8 mouse cellular contexts compared by ENCODE assay signal in the genomic region with DNA sequence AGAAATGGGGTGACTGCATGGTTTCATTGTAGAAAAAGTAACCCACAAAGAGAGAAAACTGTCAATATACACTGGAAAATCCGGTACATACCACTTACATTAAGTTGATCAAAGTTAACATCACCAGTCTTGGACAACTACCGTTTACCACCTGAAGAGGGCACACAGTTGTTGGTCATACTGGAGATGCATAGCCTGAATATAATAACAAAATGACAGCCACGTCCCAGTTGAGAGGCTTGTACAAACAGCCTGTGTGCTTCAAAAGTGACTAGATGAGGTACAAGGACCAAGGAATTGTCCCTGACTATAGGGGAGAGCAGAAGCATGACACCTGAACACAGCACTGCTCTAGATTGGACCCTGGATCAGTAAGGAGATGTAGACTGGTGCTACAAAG. TPM values are rescaled to one million over a fixed set of nuclear protein-coding genes. Genes with fewer than 3 reads are reported as not detected.
DNase-seq lines count a peak whose midpoint lies in the region; ATAC-seq and TF ChIP-seq lines count a peak whose summit lies in the region.

No protein-coding gene starts in this region.

- no peaks in the 10 kb centered on the region for H3K36me3 ChIP-seq in heart, adult 2 months (ENCODE audit: control insufficient read depth, insufficient read depth, low read length)
- H3K36me3 ChIP-seq in CH12.LX (replicated peaks in 1 of 2; ENCODE audit: control insufficient read depth in 1 of 2, insufficient read depth in 1 of 2, low read length in 1 of 2), result peaks cover 2 to 27% of the 10 kb centered on the region in 2 experiments
- H3K36me3 ChIP-seq in kidney, postnatal 0 days (ENCODE audit: insufficient read depth, low read length), result no peaks in the 10 kb centered on the region

- TF ChIP-seq RAD21 in CH12.LX (IDR thresholded peaks at IDR 0.05; ENCODE audit: low read depth, low read length), result peak; percentile 95

- no peak for ATAC-seq in kidney, postnatal 0 days (replicated peaks; ENCODE audit: low FRiP score, low read depth)
- peak; percentile 76 for ATAC-seq in megakaryocyte-erythroid progenitor cell, adult 5-6 weeks (replicated peaks; ENCODE audit: low FRiP score, low TSS enrichment, poor library complexity, severe bottlenecking)

- no peak overlapping the region for H3K4me2 ChIP-seq in CH12.LX (ENCODE audit: insufficient read depth, low read depth, poor library complexity, severe bottlenecking)
- H3K4me2 ChIP-seq in kidney, postnatal 0 days (ENCODE audit: low read length), result no peak overlapping the region

- dilution Hi-C loops in CH12.LX (cut with MboI; ENCODE audit: extremely low pct_ligation_motif_present, extremely low pct_unique_long_range_greater_than_20kb, low sequenced_read_pairs), result no loop called here

- DNase-seq in heart, adult 2 months, result peak in 1 of 2 experiments; percentile 44
- DNase-seq in heart, postnatal 25 days (ENCODE audit: low spot score), result no peak
- DNase-seq in CH12.LX (ENCODE audit: extremely low read depth), result peak; percentile 82
- peak; percentile 26 to 41 for DNase-seq in cerebellum, adult 18-20 months
- peak; percentile 63 for DNase-seq in kidney, postnatal 0 days (ENCODE audit: low spot score)
- DNase-seq in left cerebral cortex, adult 11 months (ENCODE audit: low spot score), result no peak
- no peak for DNase-seq in layer of hippocampus, postnatal 10 days (ENCODE audit: low spot score in 2 of 2)

- H3K9me3 ChIP-seq in CH12.LX (replicated peaks; ENCODE audit: low read length), result no peaks in the 10 kb centered on the region
- H3K9me3 ChIP-seq in kidney, postnatal 0 days (replicated peaks; ENCODE audit: low read length), result no peaks in the 10 kb centered on the region

- no peak for TF ChIP-seq POLR2A in heart, adult 2 months (IDR thresholded peaks at IDR 0.05; ENCODE audit: insufficient read depth, low read depth, low read length)
- TF ChIP-seq POLR2A in CH12.LX (IDR thresholded peaks at IDR 0.05; ENCODE audit: low read depth, low read length), result no peak

- peak; percentile 80 for TF ChIP-seq CTCF in heart, adult 2 months (IDR thresholded peaks at IDR 0.05)
- peak; percentile 72 to 88 for TF ChIP-seq CTCF in CH12.LX (conservative IDR thresholded peaks at IDR 0.05 in 1 of 2, IDR thresholded peaks at IDR 0.05 in 1 of 2; ENCODE audit: low read depth in 2 of 2, low read length in 2 of 2)
- peak; percentile 70 for TF ChIP-seq CTCF in kidney, postnatal 0 days (IDR thresholded peaks at IDR 0.05; ENCODE audit: low read depth)

- WGBS in heart, adult 2 months, result 43% methylated on average over 3 of the region's 3 CpGs
- 56% methylated on average over 3 of the region's 3 CpGs for WGBS in kidney, postnatal 0 days

- no peak for TF ChIP-seq EP300 in heart, adult 2 months (IDR thresholded peaks at IDR 0.05; ENCODE audit: insufficient read depth, low read depth, low read length)
- TF ChIP-seq EP300 in CH12.LX (IDR thresholded peaks at IDR 0.05; ENCODE audit: low read length), result no peak

- H3K4me3 ChIP-seq in heart, adult 2 months, result no peak overlapping the region
- no peak overlapping the region for H3K4me3 ChIP-seq in CH12.LX (replicated peaks in 1 of 3; ENCODE audit: low read depth in 2 of 3, low read length in 2 of 3, poor library complexity in 1 of 3)
- no peak overlapping the region for H3K4me3 ChIP-seq in kidney, postnatal 0 days (replicated peaks; ENCODE audit: low read depth, low read length)

- intact Hi-C loops in heart, adult 2 months (cut with DNase I), result loop anchor here (5.0 kb wide), 3 partner anchors 91 to 281 kb away; no protein-coding TSS in a partner anchor
- intact Hi-C loops in heart, postnatal 25 days (cut with DNase I), result loop anchor here (2.0 to 5.0 kb wide), 3 partner anchors 88 to 281 kb away; no protein-coding TSS in a partner anchor

- H3K9ac ChIP-seq in heart, adult 2 months (ENCODE audit: low read depth, low read length), result no peak overlapping the region
- no peak overlapping the region for H3K9ac ChIP-seq in CH12.LX (ENCODE audit: insufficient read depth, low read depth)
- no peak overlapping the region for H3K9ac ChIP-seq in kidney, postnatal 0 days (ENCODE audit: low read depth, low read length)

- H3K27ac ChIP-seq in heart, adult 2 months, result no peak overlapping the region
- H3K27ac ChIP-seq in CH12.LX (ENCODE audit: insufficient read depth, low read depth), result no peak overlapping the region
- H3K27ac ChIP-seq in kidney, postnatal 0 days, result no peak overlapping the region

- no peaks in the 10 kb centered on the region for H3K27me3 ChIP-seq in heart, adult 2 months (ENCODE audit: control insufficient read depth, insufficient read depth, low read length)
- H3K27me3 ChIP-seq in CH12.LX (replicated peaks), result no peaks in the 10 kb centered on the region
- H3K27me3 ChIP-seq in kidney, postnatal 0 days (ENCODE audit: insufficient read depth, low read length), result no peaks in the 10 kb centered on the region

- 0 out of 2 replicates have a peak, but pooled peaks cover 1% of the 10 kb centered on the region for H3K79me2 ChIP-seq in heart, adult 2 months (replicated peaks; ENCODE audit: control insufficient read depth, insufficient read depth, low read length)
- H3K79me2 ChIP-seq in CH12.LX (replicated peaks; ENCODE audit: control insufficient read depth, extremely low read depth, insufficient read depth, poor library complexity, severe bottlenecking), result no peaks in the 10 kb centered on the region

- in situ Hi-C loops in CH12.LX (cut with MboI; ENCODE audit: low pct_ligation_motif_present, low pct_unique_long_range_greater_than_20kb, low sequenced_read_pairs), result loop anchor here (10.0 kb wide), 1 partner anchor 268 kb away; no protein-coding TSS in a partner anchor

- H3K4me1 ChIP-seq in heart, adult 2 months (ENCODE audit: control insufficient read depth, insufficient read depth, low read length), result no peaks in the 10 kb centered on the region
- H3K4me1 ChIP-seq in CH12.LX (ENCODE audit: control insufficient read depth in 1 of 2, insufficient read depth in 2 of 2), result peaks cover 7 to 22% of the 10 kb centered on the region in 2 experiments; a peak in 3 of 4 replicates
- H3K4me1 ChIP-seq in kidney, postnatal 0 days (replicated peaks; ENCODE audit: insufficient read depth, low read length), result no peaks in the 10 kb centered on the region

TF ChIP-seq in CH12.LX, 34 proteins besides CTCF, POLR2A, EP300 and RAD21:
- TF ChIP-seq MEF2A (IDR thresholded peaks at IDR 0.05; ENCODE audit: borderline replicate concordance, low read depth, low read length), result no peak
- peak; percentile 96 for TF ChIP-seq SMC3 (IDR thresholded peaks at IDR 0.05; ENCODE audit: low read depth, low read length)
- TF ChIP-seq JUND (conservative IDR thresholded peaks at IDR 0.05; ENCODE audit: low read depth, low read length), result 0 out of 2 replicates have a peak, but pooled peaks have one; percentile 39
- 0 out of 2 replicates have a peak, but pooled peaks have one; percentile 67 for TF ChIP-seq CHD1 (IDR thresholded peaks at IDR 0.05; ENCODE audit: low read depth, low read length)
- TF ChIP-seq E2F4 (IDR thresholded peaks at IDR 0.05; ENCODE audit: insufficient replicate concordance, low read depth, low read length), result no peak
- peak; percentile 60; the same call in 1 of the 2 replicates for TF ChIP-seq SIN3A (IDR thresholded peaks at IDR 0.05; ENCODE audit: low read length)
- no peak for TF ChIP-seq USF1 (IDR thresholded peaks at IDR 0.05; ENCODE audit: low read depth, low read length)
- TF ChIP-seq IRF4 (IDR thresholded peaks at IDR 0.05; ENCODE audit: low read depth, low read length), result peak; percentile 53; the same call in 1 of the 2 replicates
- peak; percentile 89 for TF ChIP-seq ZC3H11A (IDR thresholded peaks at IDR 0.05; ENCODE audit: low read depth, low read length)
- TF ChIP-seq MAZ (IDR thresholded peaks at IDR 0.05; ENCODE audit: low read depth, low read length), result peak; percentile 52; the same call in 1 of the 2 replicates
- 0 out of 2 replicates have a peak, but pooled peaks have one; percentile 24 for TF ChIP-seq TBP (conservative IDR thresholded peaks at IDR 0.05; ENCODE audit: low read depth, low read length)
- 0 out of 2 replicates have a peak, but pooled peaks have one; percentile 22 for TF ChIP-seq TCF12 (IDR thresholded peaks at IDR 0.05; ENCODE audit: low read depth, low read length)
TF ChIP-seq in CH12.LX: peak in this region for 9.

RNA-seq across cellular contexts. Expression of a gene that starts 34.0 kb away (rescaled TPM):
- total RNA-seq in heart, adult 2 months (2021), result 10 to 100 TPM; 76.5 to 87.1 TPM
- 30.9 and 49.3 TPM in 2 replicates for polyA plus RNA-seq in heart, adult 2 months (2012; rRNA removed)
- total RNA-seq in heart, postnatal 25 days (2021), result 10 to 100 TPM; 73.5 to 76.4 TPM
- total RNA-seq in CH12.LX (2012; rRNA removed) (111 and 142 TPM in 2 replicates), CH12.LX (2014; rRNA removed) (277 and 278 TPM in 2 replicates)
- polyA plus RNA-seq in CH12.LX (2012; ENCODE audit: insufficient read length, low read depth), result 102 and 109 TPM in 2 replicates
- 95.6 and 99.0 TPM in 2 replicates for polyA plus RNA-seq in kidney, postnatal 0 days (2015; fragmentation: Nextera tagmentation; extraction: Ambion mirVana)
- total RNA-seq in megakaryocyte-erythroid progenitor cell, adult 5-6 weeks (2014; fragmentation: Nextera tagmentation), result 237 and 252 TPM in 2 replicates
- 166 and 180 TPM in 2 replicates for total RNA-seq in megakaryocyte-erythroid progenitor cell, adult 5-6 weeks (2017)
- total RNA-seq in layer of hippocampus, postnatal 10 days (2021), result 100 to 1,000 TPM; 214 to 228 TPM

Comparison
In these comparisons a context has a peak if more than half of its experiments do, and no peak if none do; other contexts are left out.
1. DNase-seq: peak in CH12.LX (single experiment), cerebellum, adult 18-20 months (2 of 2) and kidney, postnatal 0 days (single experiment); none in heart, postnatal 25 days (single experiment), left cerebral cortex, adult 11 months (single experiment) and layer of hippocampus, postnatal 10 days (0 of 2).
2. Peak in every context shown above with its lines, with median percentiles within 50 percentile points of each other: CTCF ChIP-seq.